Mouse (Mus musculus) gonadal fat pad, adult 2 months (tissue): ENCODE data around the gene Rhou. TPM values are rescaled to one million over a fixed set of nuclear protein-coding genes. Genes with fewer than 3 reads are reported as not detected.

Experiments used
- DNase-seq: peaks from one replicate; pipeline ENCODE4 v3.0.0-alpha.2; 2012; ENCODE audit warnings: low read depth
- polyA plus RNA-seq: library from polyadenylated mRNA; depleted of rRNA; stranded (reverse); fragments of >200 nt; gene quantifications from 2 replicates; pipeline ENCODE4 v1.2.3, GENCODE M21; 2012

Rhou gene
- polyA plus RNA-seq, 1 experiment = 16.7 TPM

- DNase-seq = no peak
These were observed 4.2 kb upstream of the Rhou start for GRCm38 (mm10) chr8:123649483-123649882.

GRCm38 (mm10) chr8:123651390-123652098 lies 2.2 kb upstream of the Rhou start:
- no peak for DNase-seq

- DNase-seq = no peak
These were observed 1.1 kb upstream of the Rhou start for GRCm38 (mm10) chr8:123652641-123653040.

GRCm38 (mm10) chr8:123653994-123654569 lies 353 bp downstream of the Rhou start:
- DNase-seq = no peak

- DNase-seq = no peak
These were observed 1.0 kb downstream of the Rhou start for GRCm38 (mm10) chr8:123654763-123655162.

GRCm38 (mm10) chr8:123655351-123655779 lies 1.6 kb downstream of the Rhou start:
- no peak for DNase-seq

- DNase-seq = no peak
These were observed 4.1 kb downstream of the Rhou start for GRCm38 (mm10) chr8:123657826-123658225.

GRCm38 (mm10) chr8:123659469-123660057 lies 5.8 kb downstream of the Rhou start:
- no peak for DNase-seq

GRCm38 (mm10) chr8:123661515-123661914 lies 7.8 kb downstream of the Rhou start:
- DNase-seq = no peak

- DNase-seq = no peak
These were observed 11.9 kb downstream of the Rhou start for GRCm38 (mm10) chr8:123665580-123665979.

GRCm38 (mm10) chr8:123666832-123667231 lies 13.1 kb downstream of the Rhou start:
- no peak for DNase-seq

- DNase-seq = no peak
These were observed 15.0 kb downstream of the Rhou start for GRCm38 (mm10) chr8:123668681-123669080.

- no peak for DNase-seq
These were observed 17.0 kb downstream of the Rhou start for GRCm38 (mm10) chr8:123670766-123671165.

GRCm38 (mm10) chr8:123671454-123671853 lies 17.7 kb downstream of the Rhou start:
- DNase-seq = no peak

- no peak for DNase-seq
These were observed 18.9 kb downstream of the Rhou start for GRCm38 (mm10) chr8:123672648-123673047.

- DNase-seq = no peak
These were observed 21.9 kb downstream of the Rhou start for GRCm38 (mm10) chr8:123675611-123676010.

- DNase-seq = no peak
These were observed 24.7 kb downstream of the Rhou start for GRCm38 (mm10) chr8:123678390-123678789.

- DNase-seq = no peak
These were observed 28.5 kb downstream of the Rhou start for GRCm38 (mm10) chr8:123682073-123682761.

GRCm38 (mm10) chr8:123683321-123683720 lies 29.6 kb downstream of the Rhou start:
- DNase-seq = no peak

- DNase-seq = no peak
These were observed 31.1 kb downstream of the Rhou start for GRCm38 (mm10) chr8:123684806-123685205.

GRCm38 (mm10) chr8:123685477-123685876 lies 31.7 kb downstream of the Rhou start:
- no peak for DNase-seq

- DNase-seq = no peak
These were observed 34.1 kb downstream of the Rhou start for GRCm38 (mm10) chr8:123687826-123688225.
